Mouse (Mus musculus) ES-Bruce4 (cell line): ENCODE results near the gene Plxnb1. TPM values are rescaled to one million over a fixed set of nuclear protein-coding genes. Genes with fewer than 3 reads are reported as not detected.

ENCODE experiments used
- H3K27ac ChIP-seq: 2 replicates; pipeline ENCODE4 v1.5.1; 2012; ENCODE audit warnings: low read length, inconsistent platforms; ENCODE audit not compliant: insufficient read depth
- H3K27me3 ChIP-seq: 2 replicates; pipeline ENCODE4 v1.6.1; 2012; ENCODE audit warnings: mild to moderate bottlenecking, low read length, inconsistent platforms; ENCODE audit not compliant: control insufficient read depth, poor library complexity, insufficient read depth, severe bottlenecking
- H3K36me3 ChIP-seq: 2 replicates; pipeline ENCODE4 v1.6.1; 2012; ENCODE audit warnings: inconsistent platforms, mild to moderate bottlenecking, low read length, moderate library complexity; ENCODE audit not compliant: control insufficient read depth, poor library complexity, insufficient read depth, severe bottlenecking
- H3K4me1 ChIP-seq: one replicate; pipeline ENCODE4 v1.8.1; 2011; ENCODE audit warnings: low read length; ENCODE audit not compliant: control insufficient read depth, insufficient read depth
- H3K4me3 ChIP-seq: 2 replicates; pipeline ENCODE4 v1.5.1; 2011; ENCODE audit warnings: low read depth, mild to moderate bottlenecking, low read length
- H3K9ac ChIP-seq: 2 replicates; pipeline ENCODE4 v1.6.1; 2012; ENCODE audit warnings: low read depth, mild to moderate bottlenecking, inconsistent platforms; ENCODE audit not compliant: poor library complexity, severe bottlenecking
- H3K9me3 ChIP-seq: replicated peaks from 2 replicates; pipeline ENCODE4 v1.6.1; 2012; ENCODE audit warnings: mild to moderate bottlenecking, low read length, inconsistent platforms; ENCODE audit not compliant: control insufficient read depth, poor library complexity, insufficient read depth, severe bottlenecking
- CTCF ChIP-seq: IDR thresholded peaks from one replicate; pipeline ENCODE4 v1.8.1; 2011; ENCODE audit warnings: low read depth, low read length
- EP300 ChIP-seq: IDR thresholded peaks from 2 replicates; pipeline ENCODE4 v1.6.1; 2011; ENCODE audit warnings: low read depth, low read length; ENCODE audit not compliant: insufficient read depth
- POLR2A ChIP-seq: IDR thresholded peaks from one replicate; pipeline ENCODE4 v1.8.1; 2011; ENCODE audit warnings: low read length; ENCODE audit not compliant: insufficient read depth
- polyA plus RNA-seq: library from polyadenylated mRNA; stranded (reverse); fragments of >200 nt; gene quantifications from 2 replicates; pipeline ENCODE4 v1.2.4, GENCODE M21; 2011; ENCODE audit warnings: low read depth; ENCODE audit not compliant: missing spikeins, insufficient read depth, insufficient read length

The Plxnb1 gene
- polyA plus RNA-seq, 1 experiment: 16.1 TPM

DNA sequence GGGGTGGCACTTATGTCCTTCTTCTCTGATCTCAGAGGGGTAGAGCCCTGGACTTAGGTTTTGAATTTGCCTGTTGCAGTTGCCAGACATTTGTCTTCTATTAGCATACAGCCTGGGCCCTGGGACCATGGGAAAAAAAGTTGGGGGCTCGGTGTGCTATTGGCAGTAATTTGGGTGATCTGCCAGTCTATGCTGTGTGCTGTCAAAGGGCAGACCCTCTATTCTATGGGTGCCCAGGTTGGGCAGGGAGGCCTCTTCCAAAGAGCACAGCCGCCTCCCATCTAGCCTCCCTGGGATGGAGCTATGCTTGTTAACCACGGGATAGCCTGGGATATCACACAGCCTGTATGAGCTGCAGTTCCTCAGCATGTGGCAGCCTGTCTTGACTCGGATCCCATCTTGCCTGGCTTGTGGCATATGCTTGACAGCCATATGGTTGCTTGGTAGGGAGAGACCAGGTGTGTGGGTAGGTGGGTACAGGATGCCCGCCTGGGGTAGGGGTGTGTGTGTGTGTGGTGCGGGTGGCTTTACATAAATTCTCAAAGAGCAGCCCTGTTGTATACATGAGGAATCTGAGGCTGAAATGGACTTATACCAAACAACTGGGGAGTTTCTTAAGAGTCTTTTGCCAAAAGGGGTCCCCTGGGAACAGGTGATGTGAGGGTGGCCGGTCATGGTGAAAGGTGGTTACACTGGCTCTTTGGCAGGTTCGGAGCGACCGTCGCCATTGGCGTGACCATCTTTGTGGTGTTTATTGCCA is 39.7 kb upstream of the Plxnb1 start:
- Histone ChIP-seq H3K9me3 (no peaks in the 10 kb centered on the region), H3K27ac (no peak overlapping the region), H3K4me1 (peaks cover 3% of the 10 kb centered on the region), H3K9ac (no peak overlapping the region), H3K36me3 (peaks cover 6% of the 10 kb centered on the region; the same call in 1 of the 2 replicates), H3K27me3 (no peaks in the 10 kb centered on the region), H3K4me3 (no peak overlapping the region)
- TF ChIP-seq CTCF (no peak), POLR2A (no peak), EP300 (no peak)

DNA sequence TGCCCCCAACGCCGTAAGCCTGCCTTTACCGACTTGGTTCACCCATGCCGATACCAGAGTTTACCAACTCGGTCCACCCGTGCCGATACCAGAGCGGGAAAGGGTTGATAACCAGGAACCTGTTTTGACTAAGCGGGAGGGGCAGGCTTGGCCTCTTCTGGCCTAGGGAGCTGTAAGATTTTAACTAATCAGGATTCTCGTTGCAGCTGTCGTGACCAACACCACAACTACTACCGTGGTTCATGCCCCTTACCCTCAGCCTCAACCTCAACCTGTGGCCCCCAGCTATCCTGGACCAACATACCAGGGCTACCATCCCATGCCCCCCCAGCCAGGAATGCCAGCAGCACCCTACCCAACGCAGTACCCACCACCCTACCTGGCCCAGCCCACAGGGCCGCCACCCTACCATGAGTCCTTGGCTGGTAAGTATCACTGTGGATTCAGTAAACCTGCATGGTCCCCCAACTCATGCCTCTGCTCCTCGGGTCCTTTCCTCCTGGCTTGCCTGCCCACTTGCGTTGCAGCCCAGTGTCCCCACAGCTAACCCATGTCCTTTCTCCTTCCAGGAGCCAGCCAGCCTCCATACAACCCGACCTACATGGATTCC is 39.0 kb upstream of the Plxnb1 start:
- Histone ChIP-seq H3K9ac (no peak overlapping the region), H3K36me3 (peaks cover 6% of the 10 kb centered on the region; the same call in 1 of the 2 replicates)

DNA sequence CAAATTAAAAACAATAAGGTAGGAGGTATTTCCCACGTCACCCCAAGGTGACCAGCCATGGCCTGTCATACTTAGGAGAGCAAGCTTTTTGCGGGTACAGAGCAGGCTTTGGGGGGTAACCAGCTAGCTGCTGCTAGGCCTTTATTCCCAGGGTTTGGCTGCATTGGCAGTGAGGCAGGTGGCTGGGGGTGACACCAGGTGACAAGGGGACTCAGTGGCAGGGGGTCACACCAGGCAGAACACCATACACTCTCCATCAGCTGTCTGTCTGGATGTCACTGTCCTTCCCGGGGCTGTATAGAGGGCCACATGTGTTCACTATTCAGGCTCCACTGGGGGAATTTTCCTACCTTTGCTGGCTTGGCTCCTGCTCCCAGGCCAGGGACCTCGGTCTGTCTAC is 38.3 kb upstream of the Plxnb1 start:
- Histone ChIP-seq H3K27me3 (no peaks in the 10 kb centered on the region), H3K9ac (no peak overlapping the region), H3K9me3 (no peaks in the 10 kb centered on the region), H3K36me3 (peaks cover 6% of the 10 kb centered on the region; the same call in 1 of the 2 replicates), H3K27ac (no peak overlapping the region), H3K4me1 (peaks cover under 1% of the 10 kb centered on the region), H3K4me3 (no peak overlapping the region)
- no peak for TF ChIP-seq EP300
- no peak for TF ChIP-seq CTCF
- TF ChIP-seq POLR2A: no peak

More for the DNA sequence above, 39.0 kb upstream of the Plxnb1 start:
- Histone ChIP-seq H3K27ac (no peak overlapping the region), H3K27me3 (no peaks in the 10 kb centered on the region), H3K9me3 (no peaks in the 10 kb centered on the region), H3K4me3 (no peak overlapping the region), H3K4me1 (peaks cover 3% of the 10 kb centered on the region)
- TF ChIP-seq EP300 (no peak), POLR2A (no peak), CTCF (no peak)

DNA sequence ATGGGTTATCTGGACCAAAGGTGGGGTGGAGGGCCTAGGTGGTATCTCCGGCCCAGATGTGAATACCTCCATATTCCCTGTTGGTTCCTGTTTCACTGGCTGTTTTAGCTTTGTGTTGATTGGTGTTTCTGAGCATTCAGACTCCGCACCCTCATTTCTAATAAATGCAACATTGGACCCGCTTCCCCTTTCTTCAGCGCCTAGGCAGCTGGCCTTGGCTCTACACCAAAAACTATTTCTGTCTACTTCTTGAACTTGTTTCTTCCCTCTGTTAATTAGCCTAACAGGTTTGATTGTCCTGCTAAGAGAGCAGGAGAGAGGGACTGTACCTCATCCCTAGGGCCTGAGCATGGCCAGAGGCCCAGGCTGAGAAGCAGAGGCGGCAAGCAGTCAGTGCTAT is 37.6 kb upstream of the Plxnb1 start:
- H3K36me3 ChIP-seq: peaks cover 6% of the 10 kb centered on the region; the same call in 1 of the 2 replicates
- TF ChIP-seq EP300 (no peak), CTCF (no peak), POLR2A (no peak)
- H3K9me3 ChIP-seq: no peaks in the 10 kb centered on the region
- no peak overlapping the region for H3K9ac ChIP-seq
- H3K27ac ChIP-seq: no peak overlapping the region
- H3K4me1 ChIP-seq: no peaks in the 10 kb centered on the region
- no peaks in the 10 kb centered on the region for H3K27me3 ChIP-seq
- H3K4me3 ChIP-seq: no peak overlapping the region

DNA sequence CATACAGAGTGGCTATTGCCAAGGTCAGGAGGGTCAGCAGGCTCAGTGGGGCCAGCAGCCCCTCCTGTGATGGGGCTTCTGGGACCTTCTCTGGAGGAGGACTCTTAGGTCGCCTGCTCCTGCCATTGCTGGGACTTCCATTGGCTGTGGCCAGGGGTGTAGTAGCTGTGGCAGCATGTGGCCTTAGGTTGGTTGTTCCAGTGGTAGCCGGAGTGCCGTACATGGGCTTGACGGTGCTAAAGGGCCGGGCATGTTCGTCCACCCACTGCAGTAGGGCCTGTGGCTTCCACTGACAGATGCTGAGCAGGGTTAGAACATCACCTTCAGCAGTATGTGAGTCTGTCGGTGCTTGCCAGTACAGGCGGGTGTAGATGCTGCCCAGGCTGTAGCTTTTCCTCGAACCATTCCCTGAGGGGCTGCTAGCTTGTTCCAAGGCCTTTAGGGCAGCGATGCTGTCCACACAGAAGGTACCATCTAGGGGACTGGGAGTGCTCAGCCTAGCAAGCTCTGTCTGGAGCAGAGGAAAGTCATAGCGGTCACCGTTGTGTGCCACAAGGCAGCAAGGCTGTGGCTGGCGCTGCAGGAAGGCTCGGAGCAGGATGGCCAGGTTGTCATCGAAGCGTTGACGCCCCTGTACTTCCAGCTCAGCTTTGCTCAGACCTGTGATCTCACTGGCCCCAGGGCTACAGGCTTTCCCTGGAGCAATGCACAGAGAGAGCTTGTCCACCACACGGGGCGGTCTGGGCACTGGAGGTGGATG is 37.0 kb upstream of the Plxnb1 start:
- TF ChIP-seq CTCF (no peak), POLR2A (no peak), EP300 (no peak)
- H3K27me3 ChIP-seq: no peaks in the 10 kb centered on the region
- H3K9ac ChIP-seq: no peak overlapping the region
- H3K27ac ChIP-seq: no peak overlapping the region
- H3K9me3 ChIP-seq: no peaks in the 10 kb centered on the region
- peaks cover 6% of the 10 kb centered on the region; the same call in 1 of the 2 replicates for H3K36me3 ChIP-seq
- no peak overlapping the region for H3K4me3 ChIP-seq
- H3K4me1 ChIP-seq: no peaks in the 10 kb centered on the region
